Mouse (Mus musculus) stomach, postnatal 0 days (tissue): ENCODE measurements at regions not wholly inside any gene's neighbourhood (a gene's known extent, or its start where the extent isn't known, plus 50 kb on each side); places are given as distances from the start of the nearest gene placed in this dataset.

Experiments
- ATAC-seq: fragments of 200-750 bp; cut with Nextera tagmentation; 2 replicates; pipeline ENCODE4 v1.8.0; 2017; ENCODE audit not compliant: low FRiP score, low TSS enrichment
- DNase-seq: peaks from one replicate; pipeline ENCODE4 v3.0.0-alpha.2; 2016; ENCODE audit warnings: low spot score
- H3K27ac ChIP-seq: fragments of 300-500 bp; sonication (generic); replicated peaks from 2 replicates; pipeline ENCODE4 v1.5.1; 2014; ENCODE audit warnings: mild to moderate bottlenecking, control low read depth
- H3K27me3 ChIP-seq: fragments of 300-500 bp; sonication (generic); 2 replicates; pipeline ENCODE4 v1.6.1; 2014; ENCODE audit warnings: low read length; ENCODE audit not compliant: control insufficient read depth, insufficient read depth
- H3K36me3 ChIP-seq: fragments of 300-500 bp; sonication (generic); 2 replicates; pipeline ENCODE4 v1.6.1; 2014; ENCODE audit warnings: low read length, mixed read lengths; ENCODE audit not compliant: control insufficient read depth, insufficient read depth
- H3K4me1 ChIP-seq: fragments of 300-500 bp; sonication (generic); replicated peaks from 2 replicates; pipeline ENCODE4 v1.6.1; 2014; ENCODE audit warnings: antibody characterized with exemption; ENCODE audit not compliant: control insufficient read depth, insufficient read depth
- H3K4me2 ChIP-seq: fragments of 300-500 bp; sonication (generic); replicated peaks from 2 replicates; pipeline ENCODE4 v1.6.1; 2014; ENCODE audit warnings: low read depth, mild to moderate bottlenecking, control low read depth, moderate library complexity
- H3K4me3 ChIP-seq: fragments of 300-500 bp; sonication (generic); 2 replicates; pipeline ENCODE4 v1.5.1; 2014; ENCODE audit warnings: low read depth, low read length, control low read depth
- H3K9ac ChIP-seq: fragments of 300-500 bp; sonication (generic); 2 replicates; pipeline ENCODE4 v1.6.1; 2014; ENCODE audit warnings: mild to moderate bottlenecking, low read length, control low read depth, mixed read lengths
- H3K9me3 ChIP-seq: fragments of 300-500 bp; sonication (generic); 2 replicates; pipeline ENCODE4 v1.6.1; 2016; ENCODE audit warnings: low read length; ENCODE audit not compliant: control insufficient read depth
- CTCF ChIP-seq: IDR thresholded peaks from 2 replicates; pipeline ENCODE4 v1.5.1; 2016; ENCODE audit warnings: antibody characterized with exemption, low read depth, mild to moderate bottlenecking, moderate library complexity
- EP300 ChIP-seq: optimal IDR thresholded peaks from 2 replicates; pipeline ENCODE3; 2016; ENCODE audit warnings: antibody characterized with exemption
- WGBS: fragments of 180-500 bp; shearing (Covaris S2); extraction: QIAGEN DNeasy Blood & Tissue Kit; methylation state at CpG from one replicate; pipeline ENCODE4 v1.1.7; 2014; 5-methylcytosine and 5-hydroxymethylcytosine counted together

GRCm38 (mm10) chr2:3925199-3925598, 92.3 kb upstream of the Frmd4a start:
- Histone ChIP-seq H3K9me3 (no peaks in the 10 kb centered on the region), H3K27ac (no peak overlapping the region), H3K9ac (no peak overlapping the region), H3K4me2 (no peak overlapping the region), H3K36me3 (no peaks in the 10 kb centered on the region), H3K27me3 (no peaks in the 10 kb centered on the region), H3K4me3 (no peak overlapping the region), H3K4me1 (no peaks in the 10 kb centered on the region)
- no peak for TF ChIP-seq CTCF
- TF ChIP-seq EP300, result no peak
- 87% methylated on average over 3 of the region's 3 CpGs for WGBS
- no peak for DNase-seq
- no peak for ATAC-seq

DNA sequence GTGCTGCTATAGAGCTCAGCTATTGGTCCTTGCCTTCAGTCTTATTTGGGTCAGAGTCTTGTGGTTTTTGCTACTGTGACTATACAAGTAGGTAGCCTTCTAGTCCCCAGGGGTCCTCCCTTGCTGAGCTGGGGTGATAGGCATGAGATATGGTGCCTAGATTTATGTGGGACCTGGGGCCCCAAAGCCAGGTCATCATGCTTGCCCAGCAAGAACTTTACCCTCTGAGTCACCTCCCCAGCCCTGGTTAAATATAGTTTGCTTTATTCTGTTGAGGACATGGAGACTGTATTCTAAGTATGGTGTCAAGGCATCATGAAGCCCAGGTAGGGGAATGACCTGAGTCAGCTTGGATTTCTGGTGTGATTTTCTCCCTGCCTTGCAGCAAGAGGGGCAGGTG, 91.4 kb upstream of the Frmd4a start:
- Histone ChIP-seq H3K4me3 (no peak overlapping the region), H3K9me3 (no peaks in the 10 kb centered on the region), H3K9ac (no peak overlapping the region), H3K36me3 (no peaks in the 10 kb centered on the region), H3K27ac (no peak overlapping the region), H3K4me2 (no peak overlapping the region), H3K27me3 (no peaks in the 10 kb centered on the region), H3K4me1 (no peaks in the 10 kb centered on the region)
- ATAC-seq (no peak), DNase-seq (no peak)
- no peak for TF ChIP-seq EP300
- no peak for TF ChIP-seq CTCF

- H3K27ac ChIP-seq, result no peak overlapping the region
- no peak overlapping the region for H3K4me3 ChIP-seq
- no peaks in the 10 kb centered on the region for H3K36me3 ChIP-seq
- no peak overlapping the region for H3K4me2 ChIP-seq
- H3K9me3 ChIP-seq, result no peaks in the 10 kb centered on the region
- H3K4me1 ChIP-seq, result no peaks in the 10 kb centered on the region
- no peak for TF ChIP-seq EP300
- no peak for TF ChIP-seq CTCF
- no peak overlapping the region for H3K9ac ChIP-seq
- ATAC-seq (no peak), DNase-seq (no peak)
- no peaks in the 10 kb centered on the region for H3K27me3 ChIP-seq
- WGBS, result 60% methylated on average over 8 of the region's 8 CpGs
Observed at GRCm38 (mm10) chr2:3927141-3927810, 90.2 kb upstream of the Frmd4a start.

DNA sequence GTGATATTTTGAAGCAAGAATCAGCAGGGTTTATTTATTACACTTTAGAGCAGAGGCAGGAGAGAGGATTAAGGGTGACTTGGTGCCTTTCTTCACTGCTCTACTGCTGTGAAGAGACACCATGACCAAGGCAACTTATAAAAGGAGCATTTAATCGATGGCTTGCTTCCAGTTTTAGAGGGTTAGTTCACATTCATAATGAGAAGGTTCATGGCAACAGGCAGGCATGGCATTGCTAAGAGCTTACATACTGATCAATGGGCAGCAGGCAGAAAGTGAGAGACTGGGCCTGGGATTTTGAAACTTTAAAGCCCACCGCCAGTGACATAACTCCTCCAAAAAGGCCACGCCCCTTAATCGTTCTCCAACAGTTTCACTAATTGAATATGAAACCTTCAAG, 89.7 kb upstream of the Frmd4a start:
- no peaks in the 10 kb centered on the region for H3K36me3 ChIP-seq
- H3K27me3 ChIP-seq, result no peaks in the 10 kb centered on the region
- no peak overlapping the region for H3K4me2 ChIP-seq

GRCm38 (mm10) chr2:3930650-3931049, 86.9 kb upstream of the Frmd4a start:
- no peak overlapping the region for H3K27ac ChIP-seq
- WGBS, result 86% methylated on average over 5 of the region's 5 CpGs
- TF ChIP-seq EP300 (no peak), CTCF (no peak)
- H3K4me1 ChIP-seq, result no peaks in the 10 kb centered on the region
- no peaks in the 10 kb centered on the region for H3K36me3 ChIP-seq
- H3K27me3 ChIP-seq, result no peaks in the 10 kb centered on the region
- H3K4me3 ChIP-seq, result no peak overlapping the region
- H3K9me3 ChIP-seq, result no peaks in the 10 kb centered on the region
- DNase-seq (no peak), ATAC-seq (no peak)
- no peak overlapping the region for H3K4me2 ChIP-seq
- H3K9ac ChIP-seq, result no peak overlapping the region

More for the DNA sequence above, 89.7 kb upstream of the Frmd4a start:
- DNase-seq (no peak), ATAC-seq (no peak)
- 87% methylated on average over 4 of the region's 4 CpGs for WGBS
- Histone ChIP-seq H3K27ac (no peak overlapping the region), H3K4me1 (no peaks in the 10 kb centered on the region), H3K9ac (no peak overlapping the region), H3K9me3 (no peaks in the 10 kb centered on the region), H3K4me3 (no peak overlapping the region)
- TF ChIP-seq CTCF (no peak), EP300 (no peak)

- no peak overlapping the region for H3K9ac ChIP-seq
- H3K4me3 ChIP-seq, result no peak overlapping the region
- no peaks in the 10 kb centered on the region for H3K4me1 ChIP-seq
- no peaks in the 10 kb centered on the region for H3K36me3 ChIP-seq
- no peak overlapping the region for H3K4me2 ChIP-seq
- DNase-seq, result no peak
- no peak overlapping the region for H3K27ac ChIP-seq
- 86% methylated on average over 2 of the region's 2 CpGs for WGBS
- no peaks in the 10 kb centered on the region for H3K27me3 ChIP-seq
- no peak for ATAC-seq
- H3K9me3 ChIP-seq, result no peaks in the 10 kb centered on the region
- no peak for TF ChIP-seq CTCF
- TF ChIP-seq EP300, result no peak
Observed at GRCm38 (mm10) chr2:3940786-3941185, 76.7 kb upstream of the Frmd4a start.
